Mouse (Mus musculus) heart, embryonic 10.5 days (tissue): ENCODE data around the gene Rbm17. TPM values are rescaled to one million over a fixed set of nuclear protein-coding genes. Genes with fewer than 3 reads are reported as not detected.

Source experiments
- DNase-seq: peaks from one replicate; pipeline ENCODE4 v3.0.0-alpha.2; 2017; ENCODE audit warnings: low spot score
- H3K27ac ChIP-seq: fragments of 300-500 bp; sonication (generic); 2 replicates; pipeline ENCODE4 v1.5.1; 2016; ENCODE audit warnings: mild to moderate bottlenecking
- H3K27me3 ChIP-seq: fragments of 300-500 bp; sonication (generic); 2 replicates; pipeline ENCODE4 v1.6.1; 2016; ENCODE audit warnings: mild to moderate bottlenecking; ENCODE audit not compliant: poor library complexity, insufficient read depth, severe bottlenecking
- H3K36me3 ChIP-seq: fragments of 300-500 bp; sonication (generic); 2 replicates; pipeline ENCODE4 v1.6.1; 2016; ENCODE audit warnings: mild to moderate bottlenecking, moderate library complexity
- H3K4me1 ChIP-seq: fragments of 300-500 bp; sonication (generic); 2 replicates; pipeline ENCODE4 v1.6.1; 2016; ENCODE audit warnings: mild to moderate bottlenecking
- H3K4me3 ChIP-seq: fragments of 300-500 bp; sonication (generic); 2 replicates; pipeline ENCODE4 v1.5.1; 2016; ENCODE audit warnings: mild to moderate bottlenecking, moderate library complexity
- H3K9me3 ChIP-seq: fragments of 300-500 bp; sonication (generic); 2 replicates; pipeline ENCODE4 v1.6.1; 2016; ENCODE audit warnings: mild to moderate bottlenecking, moderate library complexity
- WGBS: fragments of 180-500 bp; shearing (Covaris S2); methylation state at CpG from one replicate; pipeline ENCODE4 v1.1.7; 2016; 5-methylcytosine and 5-hydroxymethylcytosine counted together
- polyA plus RNA-seq: library from polyadenylated mRNA; unstranded; fragments of >200 nt; fragmentation: Nextera tagmentation; extraction: Ambion mirVana; gene quantifications from 2 replicates; pipeline ENCODE4 v1.2.1, GENCODE M21; 2016

The Rbm17 gene
- 107 and 146 TPM in 2 replicates for polyA plus RNA-seq

GRCm38 (mm10) chr2:11604053-11604452 is at the start of gene Rbm17:
Gene Rbm17 (minus strand): TSS chr2:11604153.
- 74% methylated on average over 5 of the region's 5 CpGs for WGBS
- Histone ChIP-seq H3K27me3 (no peaks in the 10 kb centered on the region), H3K4me3 (peak within 1 kb of the TSS; percentile 95), H3K9me3 (no peaks in the 10 kb centered on the region), H3K4me1 (peaks cover 9% of the 10 kb centered on the region; the same call in 1 of the 2 replicates), H3K36me3 (peaks cover 18% of the 10 kb centered on the region), H3K27ac (peak within 1 kb of the TSS; percentile 98)
- no peak for DNase-seq

GRCm38 (mm10) chr2:11653330-11653729 is 49.4 kb upstream of the Rbm17 start:
- no peaks in the 10 kb centered on the region for H3K36me3 ChIP-seq
- H3K27ac ChIP-seq = no peak overlapping the region
- H3K4me3 ChIP-seq = no peak overlapping the region
- no peaks in the 10 kb centered on the region for H3K27me3 ChIP-seq
- 49% methylated on average over 6 of the region's 6 CpGs for whole genome bisulfite sequencing
- H3K4me1 ChIP-seq = no peaks in the 10 kb centered on the region
- DNase-seq = no peak
- H3K9me3 ChIP-seq = no peaks in the 10 kb centered on the region

DNA sequence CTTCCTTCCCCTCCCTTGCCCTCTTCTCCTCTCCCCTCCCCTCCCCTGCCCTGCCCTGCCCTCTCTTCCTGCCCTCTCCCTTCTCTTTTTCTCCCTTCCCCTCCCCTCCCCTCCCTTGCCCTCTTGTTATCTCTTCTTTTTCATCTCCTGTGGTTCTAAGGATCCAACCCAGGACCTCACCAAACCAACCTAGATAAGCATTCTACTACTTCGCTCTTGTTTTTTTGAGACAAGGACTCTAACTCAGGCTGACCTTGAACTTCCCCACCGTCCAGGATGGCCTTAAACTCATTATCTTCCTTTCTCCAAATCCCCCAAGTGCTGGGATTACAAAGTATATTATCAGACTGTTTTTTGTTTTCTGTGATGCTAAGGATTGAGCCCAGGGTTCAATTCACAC is 48.8 kb upstream of the Rbm17 start:
- Histone ChIP-seq H3K4me3 (no peak overlapping the region), H3K27me3 (no peaks in the 10 kb centered on the region), H3K27ac (no peak overlapping the region), H3K4me1 (no peaks in the 10 kb centered on the region), H3K9me3 (no peaks in the 10 kb centered on the region), H3K36me3 (no peaks in the 10 kb centered on the region)
- 43% methylated on average over 2 of the region's 2 CpGs for WGBS
- no peak for DNase-seq

- Histone ChIP-seq H3K36me3 (no peaks in the 10 kb centered on the region), H3K27ac (no peak overlapping the region), H3K4me3 (no peak overlapping the region), H3K27me3 (no peaks in the 10 kb centered on the region), H3K9me3 (no peaks in the 10 kb centered on the region), H3K4me1 (no peaks in the 10 kb centered on the region)
- WGBS = 78% methylated on average over 3 of the region's 3 CpGs
- DNase-seq = no peak
Measured at GRCm38 (mm10) chr2:11652196-11652595, 48.2 kb upstream of the Rbm17 start.

- Histone ChIP-seq H3K27ac (no peak overlapping the region), H3K4me1 (no peaks in the 10 kb centered on the region), H3K9me3 (no peaks in the 10 kb centered on the region), H3K27me3 (no peaks in the 10 kb centered on the region), H3K4me3 (no peak overlapping the region), H3K36me3 (no peaks in the 10 kb centered on the region)
- DNase-seq = no peak
- 41% methylated on average over 3 of the region's 3 CpGs for WGBS
Measured at GRCm38 (mm10) chr2:11651476-11651875, 47.5 kb upstream of the Rbm17 start.

- DNase-seq = no peak
- no peaks in the 10 kb centered on the region for H3K36me3 ChIP-seq
- 76% methylated on average over 2 of the region's 2 CpGs for WGBS
- no peaks in the 10 kb centered on the region for H3K27me3 ChIP-seq
- no peaks in the 10 kb centered on the region for H3K4me1 ChIP-seq
- H3K9me3 ChIP-seq = no peaks in the 10 kb centered on the region
- H3K27ac ChIP-seq = no peak overlapping the region
- no peak overlapping the region for H3K4me3 ChIP-seq
Measured at GRCm38 (mm10) chr2:11645297-11645696, 41.3 kb upstream of the Rbm17 start.

GRCm38 (mm10) chr2:11644057-11644456 is 40.1 kb upstream of the Rbm17 start:
- 78% methylated on average over 1 of the region's 1 CpGs for WGBS
- no peaks in the 10 kb centered on the region for H3K4me1 ChIP-seq
- H3K4me3 ChIP-seq = no peak overlapping the region
- no peaks in the 10 kb centered on the region for H3K27me3 ChIP-seq
- H3K36me3 ChIP-seq = no peaks in the 10 kb centered on the region
- no peak overlapping the region for H3K27ac ChIP-seq
- H3K9me3 ChIP-seq = no peaks in the 10 kb centered on the region
- no peak for DNase-seq

GRCm38 (mm10) chr2:11642451-11642941 is 38.5 kb upstream of the Rbm17 start, which contains the start of gene Il2ra:
Gene Il2ra (plus strand): TSS chr2:11642807.
- H3K4me3 ChIP-seq = no peak within 1 kb of the TSS

DNA sequence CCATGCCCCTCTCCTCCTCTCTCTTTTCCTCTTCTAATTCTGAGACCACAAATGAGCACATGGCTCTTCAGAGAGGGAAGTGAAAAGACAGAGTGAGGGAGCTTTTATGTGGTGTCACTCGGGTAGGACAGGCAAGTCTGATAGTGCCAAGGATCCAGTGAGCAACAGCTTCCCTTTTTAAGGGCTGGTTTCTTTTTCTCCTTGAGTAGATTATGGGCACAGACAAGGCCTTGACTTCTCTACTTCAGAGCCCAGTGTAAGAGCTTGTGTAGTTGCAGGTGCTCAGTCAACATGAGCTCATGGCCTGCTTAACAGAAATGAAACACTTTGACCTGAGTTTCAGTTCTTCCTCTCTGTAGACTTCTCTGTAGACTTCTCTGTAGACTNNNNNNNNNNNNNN is 33.2 kb upstream of the Rbm17 start:
- Histone ChIP-seq H3K36me3 (no peaks in the 10 kb centered on the region), H3K4me3 (no peak overlapping the region), H3K27me3 (no peaks in the 10 kb centered on the region), H3K9me3 (no peaks in the 10 kb centered on the region), H3K27ac (no peak overlapping the region), H3K4me1 (no peaks in the 10 kb centered on the region)
- 52% methylated on average over 1 of the region's 1 CpGs for WGBS
- no peak for DNase-seq

More at GRCm38 (mm10) chr2:11642451-11642941, 38.5 kb upstream of the Rbm17 start, which contains the start of gene Il2ra:
- Histone ChIP-seq H3K9me3 (no peaks in the 10 kb centered on the region), H3K4me1 (no peaks in the 10 kb centered on the region), H3K27ac (no peak within 1 kb of the TSS), H3K36me3 (no peaks in the 10 kb centered on the region), H3K27me3 (no peaks in the 10 kb centered on the region)
- 87% methylated on average over 3 of the region's 3 CpGs for WGBS
- no peak for DNase-seq

DNA sequence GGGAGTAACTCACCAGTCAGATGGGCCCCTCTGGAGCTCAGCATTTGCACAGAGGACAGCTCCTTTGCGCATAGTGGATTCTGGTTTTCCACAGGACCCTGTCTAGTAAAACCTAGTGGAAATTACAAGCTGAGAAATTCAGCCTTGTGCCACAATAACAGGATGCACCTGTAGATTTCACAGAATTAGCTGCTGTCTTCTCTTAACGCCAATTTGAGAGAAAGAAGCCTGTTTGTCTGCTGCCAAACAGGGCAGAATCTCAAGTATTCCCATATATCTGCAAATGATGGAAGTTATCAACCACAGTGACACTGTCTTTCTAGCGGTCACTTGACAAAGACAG is 32.2 kb upstream of the Rbm17 start:
- no peak overlapping the region for H3K4me3 ChIP-seq
- no peaks in the 10 kb centered on the region for H3K4me1 ChIP-seq
- H3K36me3 ChIP-seq = no peaks in the 10 kb centered on the region
- no peak overlapping the region for H3K27ac ChIP-seq
- no peaks in the 10 kb centered on the region for H3K27me3 ChIP-seq
- DNase-seq = peak; percentile 33
- H3K9me3 ChIP-seq = no peaks in the 10 kb centered on the region
- WGBS = 70% methylated on average over 3 of the region's 3 CpGs

DNA sequence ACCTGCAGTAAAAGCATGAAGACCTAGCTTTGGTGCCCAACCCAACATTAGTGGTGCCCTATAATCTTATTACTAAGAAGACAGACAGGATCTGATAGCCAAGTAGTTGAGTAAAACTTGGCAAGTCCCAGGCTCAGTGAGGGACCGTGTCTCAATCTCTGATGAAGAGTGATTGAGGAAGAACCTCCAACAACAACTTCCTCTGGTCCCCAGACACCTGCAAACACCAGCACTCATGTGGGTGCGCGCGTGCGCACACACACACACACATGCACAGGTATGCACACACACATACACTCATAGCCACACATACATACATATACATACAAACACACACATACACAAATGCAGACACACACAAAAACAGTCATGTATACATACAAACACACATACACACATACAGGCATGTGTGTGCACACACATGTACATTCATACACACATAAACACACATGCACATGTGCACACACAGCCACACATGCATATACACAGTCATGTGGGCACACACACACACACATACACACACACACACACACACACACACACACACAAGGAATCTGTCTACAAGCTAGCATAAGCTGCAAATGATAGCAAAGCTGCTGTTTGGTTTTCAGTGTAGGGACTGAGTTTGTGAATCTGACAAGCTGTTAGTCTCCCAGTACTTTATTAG is 31.7 kb upstream of the Rbm17 start:
- no peaks in the 10 kb centered on the region for H3K36me3 ChIP-seq
- H3K4me1 ChIP-seq = no peaks in the 10 kb centered on the region
- no peaks in the 10 kb centered on the region for H3K27me3 ChIP-seq
- DNase-seq = no peak
- H3K9me3 ChIP-seq = no peaks in the 10 kb centered on the region
- 94% methylated on average over 5 of the region's 5 CpGs for WGBS
- no peak overlapping the region for H3K27ac ChIP-seq
- H3K4me3 ChIP-seq = no peak overlapping the region

DNA sequence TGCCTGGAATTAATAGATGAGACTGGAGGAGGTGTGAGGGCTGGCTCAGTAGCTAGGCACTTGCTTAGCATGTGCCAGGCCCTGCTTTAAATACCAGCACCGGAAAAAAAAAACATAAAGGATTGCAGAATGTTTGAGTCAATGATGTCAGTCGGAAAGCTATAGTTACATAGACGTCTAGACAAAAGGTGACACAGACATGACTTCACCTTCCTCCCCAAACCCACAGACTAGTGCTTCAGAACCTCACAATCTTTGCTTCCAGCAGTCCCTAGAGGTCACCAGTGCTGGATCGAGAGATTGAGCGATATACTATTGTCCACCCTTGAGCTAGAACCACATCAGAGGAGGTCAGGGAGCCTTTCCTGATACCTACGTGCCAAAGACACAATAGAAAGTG is 31.1 kb upstream of the Rbm17 start:
- 76% methylated on average over 6 of the region's 6 CpGs for WGBS

DNA sequence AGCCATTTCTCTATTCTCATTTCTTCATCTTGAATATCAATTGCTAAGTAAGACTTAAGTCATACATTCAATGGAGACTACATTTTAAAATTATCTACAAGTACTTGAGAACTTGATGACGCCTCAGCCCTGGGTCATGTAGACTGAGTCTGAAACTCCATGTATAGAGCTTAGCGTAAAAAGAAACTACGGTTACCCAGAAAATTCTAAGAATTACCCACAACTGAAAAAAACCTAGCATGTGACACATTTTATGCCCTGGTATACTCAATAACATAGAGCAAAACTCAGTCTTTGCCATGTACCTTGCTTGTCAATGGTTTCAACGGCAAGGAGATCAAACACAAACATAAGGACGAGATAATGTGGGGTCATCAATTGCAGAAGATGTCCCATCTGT is 21.9 kb upstream of the Rbm17 start, which contains the start of gene Gm17490:
Gm17490 (minus strand) TSS at position 375 of the 400 bp plus-strand sequence.
- Histone ChIP-seq H3K9me3 (no peaks in the 10 kb centered on the region), H3K27me3 (no peaks in the 10 kb centered on the region), H3K36me3 (no peaks in the 10 kb centered on the region), H3K27ac (no peak within 1 kb of the TSS), H3K4me3 (no peak within 1 kb of the TSS), H3K4me1 (no peaks in the 10 kb centered on the region)
- DNase-seq = no peak
- WGBS = 84% methylated on average over 5 of the region's 5 CpGs

More for the DNA sequence above, 31.1 kb upstream of the Rbm17 start:
- DNase-seq = no peak
- Histone ChIP-seq H3K4me1 (no peaks in the 10 kb centered on the region), H3K27me3 (no peaks in the 10 kb centered on the region), H3K36me3 (no peaks in the 10 kb centered on the region), H3K9me3 (no peaks in the 10 kb centered on the region), H3K27ac (no peak overlapping the region), H3K4me3 (no peak overlapping the region)

GRCm38 (mm10) chr2:11623726-11624125 is 19.8 kb upstream of the Rbm17 start:
- Histone ChIP-seq H3K9me3 (no peaks in the 10 kb centered on the region), H3K4me1 (no peaks in the 10 kb centered on the region), H3K27ac (no peak overlapping the region), H3K27me3 (no peaks in the 10 kb centered on the region), H3K4me3 (no peak overlapping the region), H3K36me3 (no peaks in the 10 kb centered on the region)
- WGBS = 81% methylated on average over 2 of the region's 2 CpGs
- no peak for DNase-seq
